8 mouse cellular contexts compared by ENCODE assay signal in the genomic region with DNA sequence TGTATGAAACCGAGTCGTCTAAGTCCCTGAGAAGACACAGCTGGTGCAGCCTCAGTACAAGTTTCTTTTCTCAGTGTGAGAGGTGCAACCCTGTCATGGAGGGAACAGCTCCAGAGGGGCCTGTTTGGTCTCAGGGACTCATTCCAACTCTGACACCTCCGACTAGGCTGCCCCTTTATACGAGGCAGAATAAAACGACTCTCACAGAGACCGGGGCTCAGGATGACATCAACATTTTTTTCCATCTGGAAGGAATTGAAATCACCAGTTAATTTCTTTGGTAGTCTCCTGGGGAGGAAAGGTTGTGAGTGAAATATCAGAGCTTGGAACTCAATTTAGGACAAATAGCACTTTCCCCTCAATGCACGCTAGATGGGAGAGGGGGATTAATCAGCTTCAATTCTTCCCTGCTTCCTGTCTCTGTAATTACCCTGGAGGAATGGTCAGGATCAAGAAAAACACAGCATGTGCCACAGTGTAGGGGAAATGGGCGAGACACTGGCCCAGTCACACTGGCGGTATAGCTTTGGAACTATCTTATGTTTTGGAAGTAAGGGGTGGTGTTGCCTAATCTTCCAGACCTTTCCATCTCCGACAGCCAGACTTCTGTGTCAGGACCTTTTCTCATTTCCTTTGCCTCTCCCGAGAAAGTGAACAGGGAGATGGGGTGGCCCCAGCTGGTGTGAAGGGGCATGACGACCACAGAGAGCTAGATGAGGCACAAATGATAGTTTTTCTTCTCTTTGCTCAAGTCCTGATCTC. TPM values are rescaled to one million over a fixed set of nuclear protein-coding genes. Genes with fewer than 3 reads are reported as not detected.
DNase-seq lines count a peak whose midpoint lies in the region; ATAC-seq and TF ChIP-seq lines count a peak whose summit lies in the region.
"Had no signal": no experiment of that assay in that cellular context is flagged by ENCODE, and none has a peak within 500 bp of the region (broad histone marks: within the 10 kb centered on the region; RNA-seq: fewer than 3 reads in every experiment).

No protein-coding gene starts in this region.

- H3K4me3 ChIP-seq in brown adipose tissue, adult 24 weeks (ENCODE audit: insufficient read depth, low read depth, low read length) = no peak overlapping the region
- H3K4me3 ChIP-seq in embryonic facial prominence, embryonic 13.5 days = no peak overlapping the region
- H3K4me3 ChIP-seq in heart, embryonic 12.5 days = no peak overlapping the region
- no peak overlapping the region for H3K4me3 ChIP-seq in limb, embryonic 14.5 days (replicated peaks; ENCODE audit: low read length)

- H3K4me2 ChIP-seq in embryonic facial prominence, embryonic 13.5 days = no peak overlapping the region
- H3K4me2 ChIP-seq in heart, embryonic 12.5 days = no peak overlapping the region
- H3K4me2 ChIP-seq in limb, embryonic 14.5 days (replicated peaks; ENCODE audit: low read depth, low read length, severe bottlenecking) = no peak overlapping the region; the same call in 1 of the 2 replicates

- WGBS in embryonic facial prominence, embryonic 13.5 days = 24% methylated on average over 12 of the region's 12 CpGs
- WGBS in heart, embryonic 12.5 days = 26% methylated on average over 12 of the region's 12 CpGs
- 16% methylated on average over 12 of the region's 12 CpGs for WGBS in limb, embryonic 14.5 days

- intact Hi-C loops in left cerebral cortex, postnatal 25 days (cut with DNase I) = no loop called here

- peaks cover 8% of the 10 kb centered on the region; the same call in 1 of the 2 replicates for H3K4me1 ChIP-seq in brown adipose tissue, adult 24 weeks (ENCODE audit: control insufficient read depth, insufficient read depth, insufficient read length, low read length)
- H3K4me1 ChIP-seq in embryonic facial prominence, embryonic 13.5 days = peaks cover 17% of the 10 kb centered on the region
- H3K4me1 ChIP-seq in heart, embryonic 12.5 days (replicated peaks) = peaks cover 19% of the 10 kb centered on the region
- H3K4me1 ChIP-seq in limb, embryonic 14.5 days (ENCODE audit: control insufficient read depth, insufficient read depth, low read length) = peaks cover 34% of the 10 kb centered on the region

- no peak for TF ChIP-seq POLR2A in limb, embryonic 14.5 days (IDR thresholded peaks at IDR 0.05; ENCODE audit: borderline replicate concordance, extremely low read depth, insufficient read depth, insufficient read length)

- H3K27ac ChIP-seq in brown adipose tissue, adult 24 weeks (replicated peaks; ENCODE audit: low read depth, low read length) = peak overlapping the region; percentile 67
- peak overlapping the region; percentile 63; the same call in 1 of the 2 replicates for H3K27ac ChIP-seq in embryonic facial prominence, embryonic 13.5 days
- peak overlapping the region; percentile 69 for H3K27ac ChIP-seq in heart, embryonic 12.5 days (ENCODE audit: poor library complexity, severe bottlenecking)
- H3K27ac ChIP-seq in limb, embryonic 14.5 days (replicated peaks; ENCODE audit: low read depth, low read length) = peak overlapping the region; percentile 71

- DNase-seq in limb, embryonic 14.5 days (ENCODE audit: low spot score) = peak; percentile 94
- no peak for DNase-seq in cerebellum, postnatal 10 days
- DNase-seq in left cerebral cortex, postnatal 25 days (ENCODE audit: low spot score in 2 of 2) = no peak
- DNase-seq: cerebellum, postnatal 25 days had no signal

- no peaks in the 10 kb centered on the region for H3K9me3 ChIP-seq in embryonic facial prominence, embryonic 13.5 days
- no peaks in the 10 kb centered on the region for H3K9me3 ChIP-seq in heart, embryonic 12.5 days (replicated peaks)
- no peaks in the 10 kb centered on the region for H3K9me3 ChIP-seq in limb, embryonic 14.5 days (ENCODE audit: control insufficient read depth, low read length)

- ATAC-seq in embryonic facial prominence, embryonic 13.5 days (ENCODE audit: insufficient number of reproducible peaks, insufficient read depth, low FRiP score, low TSS enrichment, low read depth) = no peak
- ATAC-seq in heart, embryonic 12.5 days (ENCODE audit: insufficient number of reproducible peaks, low FRiP score) = peak; percentile 86
- peak; percentile 95 for ATAC-seq in limb, embryonic 14.5 days (ENCODE audit: low FRiP score, low read depth)
- no peak for ATAC-seq in activated CD4-positive, CD25-positive, alpha-beta regulatory T cell, adult 4 months

- H3K36me3 ChIP-seq in embryonic facial prominence, embryonic 13.5 days = no peaks in the 10 kb centered on the region
- H3K36me3 ChIP-seq in heart, embryonic 12.5 days = no peaks in the 10 kb centered on the region
- no peaks in the 10 kb centered on the region for H3K36me3 ChIP-seq in limb, embryonic 14.5 days (ENCODE audit: control insufficient read depth, insufficient read depth, low read length)

- no peaks in the 10 kb centered on the region for H3K27me3 ChIP-seq in embryonic facial prominence, embryonic 13.5 days
- no peaks in the 10 kb centered on the region for H3K27me3 ChIP-seq in heart, embryonic 12.5 days (replicated peaks)
- no peaks in the 10 kb centered on the region for H3K27me3 ChIP-seq in limb, embryonic 14.5 days (ENCODE audit: control insufficient read depth, insufficient read depth, low read length)

- H3K9ac ChIP-seq in embryonic facial prominence, embryonic 13.5 days = no peak overlapping the region
- no peak overlapping the region for H3K9ac ChIP-seq in heart, embryonic 12.5 days
- no peak overlapping the region for H3K9ac ChIP-seq in limb, embryonic 14.5 days (ENCODE audit: low read depth, low read length, severe bottlenecking)

RNA-seq across cellular contexts. Expression of a gene that starts 28.1 kb away (rescaled TPM):
- polyA plus RNA-seq in brown adipose tissue, adult 24 weeks (2012; ENCODE audit: insufficient read depth, insufficient read length, missing spikeins) = 4.0 and 6.1 TPM in 2 replicates
- 9.9 and 10.0 TPM in 2 replicates for polyA plus RNA-seq in embryonic facial prominence, embryonic 13.5 days (2015; fragmentation: Nextera tagmentation; extraction: Ambion mirVana)
- polyA plus RNA-seq in heart, embryonic 12.5 days (2016; fragmentation: Nextera tagmentation; extraction: Ambion mirVana) = 6.8 and 7.1 TPM in 2 replicates
- 10.6 and 13.0 TPM in 2 replicates for polyA plus RNA-seq in limb, embryonic 14.5 days (2012; rRNA removed)
- 7.9 and 8.1 TPM in 2 replicates for polyA plus RNA-seq in limb, embryonic 14.5 days (2014; fragmentation: Nextera tagmentation; extraction: Ambion mirVana)
- 1 to 10 TPM; 5.7 to 5.9 TPM for total RNA-seq in left cerebral cortex, postnatal 25 days (2021)
- polyA plus RNA-seq in activated CD4-positive, CD25-positive, alpha-beta regulatory T cell, adult 4 months (2017; shearing (Covaris generic)) = 1 to 10 TPM; 5.7 to 5.8 TPM

RNA-seq across cellular contexts. Expression of a gene that starts 50.1 kb away (rescaled TPM):
- polyA plus RNA-seq in brown adipose tissue, adult 24 weeks (2012; ENCODE audit: insufficient read depth, insufficient read length, missing spikeins) = 33.0 and 34.8 TPM in 2 replicates
- 29.7 and 32.7 TPM in 2 replicates for polyA plus RNA-seq in embryonic facial prominence, embryonic 13.5 days (2015; fragmentation: Nextera tagmentation; extraction: Ambion mirVana)
- polyA plus RNA-seq in heart, embryonic 12.5 days (2016; fragmentation: Nextera tagmentation; extraction: Ambion mirVana) = 23.2 and 27.6 TPM in 2 replicates
- 12.1 and 12.5 TPM in 2 replicates for polyA plus RNA-seq in limb, embryonic 14.5 days (2012; rRNA removed)
- 27.2 and 28.4 TPM in 2 replicates for polyA plus RNA-seq in limb, embryonic 14.5 days (2014; fragmentation: Nextera tagmentation; extraction: Ambion mirVana)
- total RNA-seq in left cerebral cortex, postnatal 25 days (2021) = 10 to 100 TPM; 23.9 to 25.3 TPM
- polyA plus RNA-seq in activated CD4-positive, CD25-positive, alpha-beta regulatory T cell, adult 4 months (2017; shearing (Covaris generic)) = 10 to 100 TPM; 34.5 to 43.4 TPM

Comparison
In these comparisons a context has a peak if more than half of its experiments do, and no peak if none do; other contexts are left out.
1. ATAC-seq: peak in heart, embryonic 12.5 days (single experiment) and limb, embryonic 14.5 days (single experiment); none in embryonic facial prominence, embryonic 13.5 days (single experiment) and activated CD4-positive, CD25-positive, alpha-beta regulatory T cell, adult 4 months (single experiment).
2. Peak in every context shown above with its lines, with median percentiles within 50 percentile points of each other: H3K27ac ChIP-seq.